In the genomic region with DNA sequence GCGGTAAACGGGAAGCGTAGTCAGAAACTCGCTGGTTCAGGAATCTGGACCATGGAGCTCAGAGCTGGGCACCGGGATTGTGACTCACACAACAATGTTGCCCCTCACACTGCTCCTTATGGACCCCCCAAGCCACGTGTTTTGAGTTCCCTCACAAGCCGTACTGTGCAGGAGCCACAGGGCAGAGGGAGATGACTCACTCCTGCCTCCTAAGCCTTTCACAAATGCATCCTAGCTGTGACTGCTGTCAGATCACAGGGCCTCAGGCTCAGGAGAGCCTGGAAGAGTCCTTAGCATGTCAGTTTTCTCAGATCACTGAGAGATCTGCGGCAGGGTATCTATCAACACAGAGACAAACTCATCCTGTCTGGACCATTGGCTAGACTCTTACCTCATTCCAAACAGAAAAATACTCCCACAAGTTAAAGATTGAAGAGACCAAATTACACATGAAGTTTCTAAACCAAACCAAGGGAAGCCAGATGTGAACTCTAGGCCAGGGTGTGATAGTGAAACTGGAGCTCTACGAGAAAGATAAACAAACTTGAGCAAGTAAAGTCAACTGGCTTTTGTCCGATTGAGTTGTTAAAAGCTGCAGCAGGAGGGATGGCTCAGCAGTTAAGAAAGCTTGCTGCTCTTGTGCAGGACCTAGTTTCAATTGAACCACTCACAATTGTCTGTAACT, we compare ENCODE assay signal across 17 mouse cellular contexts. TPM values are rescaled to one million over a fixed set of nuclear protein-coding genes. Genes with fewer than 3 reads are reported as not detected.
DNase-seq lines count a peak whose midpoint lies in the region; ATAC-seq and TF ChIP-seq lines count a peak whose summit lies in the region.
"Had no signal": no experiment of that assay in that cellular context is flagged by ENCODE, and none has a peak within 500 bp of the region (broad histone marks: within the 10 kb centered on the region; RNA-seq: fewer than 3 reads in every experiment).

No protein-coding gene starts in this region.

- no peak; the same call in 1 of the 2 replicates for ATAC-seq in kidney, embryonic 15.5 days (replicated peaks; ENCODE audit: low FRiP score)
- ATAC-seq in embryonic facial prominence, embryonic 15.5 days (ENCODE audit: insufficient number of reproducible peaks, low FRiP score, low TSS enrichment, low read depth): no peak

- DNase-seq in kidney, postnatal 14 days: no peak
- DNase-seq in adipocyte (ENCODE audit: low spot score): peak; percentile 81
- DNase-seq in adrenal gland, adult 18-20 months (ENCODE audit: low spot score in 2 of 2): no peak
- DNase-seq in right cerebral cortex, postnatal 4 days: no peak
- no peak for DNase-seq in layer of hippocampus, postnatal 14 days (ENCODE audit: low spot score in 2 of 2)
- DNase-seq: adrenal gland, postnatal 14 days; cerebellum, postnatal 25 days; gastrocnemius, postnatal 14 days; heart, postnatal 36 days; kidney, adult 11 months; lung, postnatal 4 days; midbrain, embryonic 14.5 days; spleen, adult 18-20 months had no signal

- H3ac ChIP-seq in myocyte (ENCODE audit: control insufficient read depth, insufficient read length): no peak overlapping the region

- no peaks in the 10 kb centered on the region for H3K27me3 ChIP-seq in kidney, embryonic 15.5 days
- no peaks in the 10 kb centered on the region for H3K27me3 ChIP-seq in embryonic facial prominence, embryonic 15.5 days
- no peaks in the 10 kb centered on the region for H3K27me3 ChIP-seq in myocyte (ENCODE audit: control insufficient read depth, insufficient read depth, insufficient read length)
- H3K27me3 ChIP-seq: neural tube, embryonic 13.5 days had no signal

- WGBS in kidney, embryonic 15.5 days: 52% methylated on average over 10 of the region's 10 CpGs
- WGBS in embryonic facial prominence, embryonic 15.5 days: 55% methylated on average over 10 of the region's 10 CpGs

- H3K79me2 ChIP-seq in myocyte (ENCODE audit: control insufficient read depth, insufficient read depth): no peaks in the 10 kb centered on the region

- H3K9ac ChIP-seq in kidney, embryonic 15.5 days: no peak overlapping the region
- no peak overlapping the region for H3K9ac ChIP-seq in embryonic facial prominence, embryonic 15.5 days
- H3K9ac ChIP-seq: neural tube, embryonic 13.5 days had no signal

- H3K27ac ChIP-seq in kidney, embryonic 15.5 days: peak overlapping the region; percentile 72
- 0 out of 2 replicates have a peak overlapping the region, but pooled peaks have one; percentile 7 for H3K27ac ChIP-seq in embryonic facial prominence, embryonic 15.5 days (replicated peaks)
- H3K27ac ChIP-seq: neural tube, embryonic 13.5 days had no signal

- H3K4me3 ChIP-seq in kidney, embryonic 15.5 days (replicated peaks): no peak overlapping the region
- no peak overlapping the region for H3K4me3 ChIP-seq in embryonic facial prominence, embryonic 15.5 days (replicated peaks)
- H3K4me3 ChIP-seq in myocyte: no peak overlapping the region
- H3K4me3 ChIP-seq: neural tube, embryonic 13.5 days had no signal

- no peak overlapping the region for H3K4me2 ChIP-seq in kidney, embryonic 15.5 days
- H3K4me2 ChIP-seq in embryonic facial prominence, embryonic 15.5 days (replicated peaks): no peak overlapping the region
- H3K4me2 ChIP-seq in myocyte (ENCODE audit: low read depth): peak overlapping the region; percentile 31
- H3K4me2 ChIP-seq: neural tube, embryonic 13.5 days had no signal

- H3K36me3 ChIP-seq in kidney, embryonic 15.5 days: no peaks in the 10 kb centered on the region
- no peaks in the 10 kb centered on the region for H3K36me3 ChIP-seq in embryonic facial prominence, embryonic 15.5 days
- no peaks in the 10 kb centered on the region for H3K36me3 ChIP-seq in myocyte (ENCODE audit: control insufficient read depth, insufficient read depth)
- H3K36me3 ChIP-seq: neural tube, embryonic 13.5 days had no signal

- no peak for TF ChIP-seq POLR2A in myocyte (IDR thresholded peaks at IDR 0.05; ENCODE audit: insufficient read length, low read depth)

- H3K4me1 ChIP-seq in kidney, embryonic 15.5 days: peaks cover 18% of the 10 kb centered on the region
- peaks cover 5% of the 10 kb centered on the region for H3K4me1 ChIP-seq in embryonic facial prominence, embryonic 15.5 days
- H3K4me1 ChIP-seq: neural tube, embryonic 13.5 days had no signal

- H3K9me3 ChIP-seq in kidney, embryonic 15.5 days (replicated peaks): no peaks in the 10 kb centered on the region
- no peaks in the 10 kb centered on the region for H3K9me3 ChIP-seq in embryonic facial prominence, embryonic 15.5 days (replicated peaks)
- H3K9me3 ChIP-seq: neural tube, embryonic 13.5 days had no signal

TF ChIP-seq in myocyte, 11 proteins besides CTCF, POLR2A, EP300 and RAD21:
- TF ChIP-seq MAX (IDR thresholded peaks at IDR 0.05; ENCODE audit: low read depth) (no peak), TCF3 (IDR thresholded peaks at IDR 0.05; ENCODE audit: insufficient read length, low read depth) (no peak), POLR2AphosphoS2 (IDR thresholded peaks at IDR 0.05; ENCODE audit: insufficient read length, low read depth) (no peak), TCF12 (IDR thresholded peaks at IDR 0.05; ENCODE audit: insufficient read depth, poor library complexity, severe bottlenecking) (no peak), CEBPB (IDR thresholded peaks at IDR 0.05; ENCODE audit: insufficient read depth, poor library complexity, severe bottlenecking) (no peak), SRF (IDR thresholded peaks at IDR 0.05; ENCODE audit: control insufficient read depth, insufficient read length, low read depth) (no peak), REST (IDR thresholded peaks at IDR 0.05; ENCODE audit: insufficient read depth, insufficient read length) (no peak), MYOD1 (IDR thresholded peaks at IDR 0.05; ENCODE audit: control insufficient read depth in 1 of 3, insufficient read length in 2 of 3, low read depth in 2 of 3) (no peak), E2F4 (IDR thresholded peaks at IDR 0.05; ENCODE audit: insufficient read depth) (no peak), MYOG (IDR thresholded peaks at IDR 0.05; ENCODE audit: control insufficient read depth in 1 of 3, insufficient read depth in 1 of 3, insufficient read length in 2 of 3, low read depth in 2 of 3) (no peak), USF1 (IDR thresholded peaks at IDR 0.05; ENCODE audit: low read depth) (no peak)

RNA-seq across cellular contexts. Expression of gene Nfil3, which starts 13.5 kb away (rescaled TPM):
- 20.4 and 22.5 TPM in 2 replicates for polyA plus RNA-seq in kidney, embryonic 15.5 days (2015; fragmentation: Nextera tagmentation; extraction: Ambion mirVana)
- 42.2 and 43.5 TPM in 2 replicates for polyA plus RNA-seq in embryonic facial prominence, embryonic 15.5 days (2015; fragmentation: Nextera tagmentation; extraction: Ambion mirVana)
- 60.6 TPM for polyA plus RNA-seq in myocyte (2012; fragmentation: generic; extraction: Trizol)
- 10 to 100 TPM; 54.5 to 54.7 TPM for total RNA-seq in adrenal gland, adult 18-20 months (2021)
- 10 to 100 TPM; 10.7 to 13.6 TPM for total RNA-seq in layer of hippocampus, postnatal 14 days (2021)
